Mouse (Mus musculus): Measurements from ENCODE around the gene Phactr1.
"Not testable (repeated sequence)": the region's sequence is repeated elsewhere in the genome, so short reads cannot be mapped to it uniquely, and the experiment has no call there.

Gene Phactr1

DNA sequence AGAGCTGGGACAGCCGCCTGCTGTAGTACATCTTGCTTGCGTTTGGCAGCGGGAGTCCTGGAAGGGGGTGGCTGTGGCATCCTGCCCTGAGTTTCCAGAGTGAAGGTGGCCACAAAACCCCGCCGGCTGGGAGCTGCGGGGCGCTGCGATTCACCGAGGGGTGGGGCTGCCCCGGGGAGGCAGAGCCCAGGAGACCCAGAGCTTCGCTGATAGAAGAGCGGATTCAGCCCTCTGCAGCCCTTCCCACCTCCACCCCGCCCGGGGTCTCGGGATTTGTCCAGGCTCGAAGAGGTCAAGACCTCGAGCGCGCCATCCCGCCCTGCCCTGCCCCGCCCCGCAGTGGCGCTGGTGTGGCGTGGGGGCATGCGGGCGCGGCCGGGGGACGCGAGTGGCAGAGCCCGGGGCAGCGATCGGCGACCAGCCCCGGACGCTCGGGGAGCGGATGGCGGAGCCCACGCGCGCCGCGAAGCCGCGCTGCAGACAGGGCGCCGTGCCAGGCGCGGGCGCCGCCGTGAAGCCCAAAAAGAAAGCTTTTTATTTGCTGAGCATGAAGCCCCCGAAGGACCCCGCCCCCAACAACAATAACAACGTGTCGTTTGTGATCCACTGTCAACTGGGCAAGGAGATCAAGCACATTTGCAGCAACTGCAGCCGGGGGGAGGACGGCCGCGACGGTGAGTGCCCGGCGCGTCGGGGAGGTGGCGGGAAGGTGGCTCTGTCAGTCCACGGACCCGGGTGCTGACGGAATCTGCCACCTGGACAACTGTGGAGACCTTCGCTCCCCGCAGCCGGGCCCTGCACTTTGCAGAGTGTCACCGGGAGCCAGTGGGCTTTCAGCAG lies 236.0 kb downstream of the Phactr1 start:
- DNase-seq (ENCODE audit: extremely low spot score, low read depth, low spot score): no peak

DNA sequence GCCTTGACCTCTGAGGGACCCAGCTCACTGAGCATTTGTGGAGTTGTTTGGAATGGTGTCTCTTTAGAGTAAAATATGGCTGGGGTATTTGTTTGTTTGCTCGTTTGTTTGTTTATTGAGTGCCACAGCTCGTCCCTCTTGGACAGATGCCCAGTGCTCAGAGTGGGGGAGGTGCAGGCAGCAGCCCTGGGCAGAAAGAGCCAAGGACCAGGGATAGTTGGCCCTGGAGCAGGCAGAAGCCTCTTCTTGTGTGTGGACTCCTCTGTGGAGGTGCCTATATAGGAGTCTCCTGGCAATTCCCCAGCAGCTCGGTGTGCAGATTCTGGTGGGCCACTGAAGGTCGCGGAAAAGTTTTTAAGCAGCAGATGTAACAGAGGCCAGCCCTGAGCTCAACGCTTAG lies 236.8 kb downstream of the Phactr1 start:
- no peak for DNase-seq (ENCODE audit: extremely low spot score, low read depth, low spot score)

DNA sequence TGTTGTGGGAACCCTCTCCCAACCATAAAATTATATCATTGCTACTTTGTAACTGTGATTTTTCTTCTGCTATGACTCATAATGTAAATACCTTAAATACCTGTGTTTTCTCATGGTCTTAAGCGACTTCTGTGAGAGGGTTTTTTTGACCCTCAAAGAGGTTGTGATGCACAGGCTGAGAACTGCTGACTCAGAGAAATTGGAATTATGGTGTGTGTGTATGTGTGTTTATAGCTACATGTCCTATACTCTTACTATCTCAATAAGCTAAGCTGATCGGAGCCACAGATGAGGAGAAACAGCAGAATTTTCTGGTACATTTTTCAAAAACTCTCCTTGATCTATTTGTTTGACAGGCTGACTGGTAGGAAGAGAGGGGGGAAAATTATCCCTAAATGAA lies 239.6 kb downstream of the Phactr1 start:
- no peak for DNase-seq (ENCODE audit: extremely low spot score, low read depth, low spot score)

DNA sequence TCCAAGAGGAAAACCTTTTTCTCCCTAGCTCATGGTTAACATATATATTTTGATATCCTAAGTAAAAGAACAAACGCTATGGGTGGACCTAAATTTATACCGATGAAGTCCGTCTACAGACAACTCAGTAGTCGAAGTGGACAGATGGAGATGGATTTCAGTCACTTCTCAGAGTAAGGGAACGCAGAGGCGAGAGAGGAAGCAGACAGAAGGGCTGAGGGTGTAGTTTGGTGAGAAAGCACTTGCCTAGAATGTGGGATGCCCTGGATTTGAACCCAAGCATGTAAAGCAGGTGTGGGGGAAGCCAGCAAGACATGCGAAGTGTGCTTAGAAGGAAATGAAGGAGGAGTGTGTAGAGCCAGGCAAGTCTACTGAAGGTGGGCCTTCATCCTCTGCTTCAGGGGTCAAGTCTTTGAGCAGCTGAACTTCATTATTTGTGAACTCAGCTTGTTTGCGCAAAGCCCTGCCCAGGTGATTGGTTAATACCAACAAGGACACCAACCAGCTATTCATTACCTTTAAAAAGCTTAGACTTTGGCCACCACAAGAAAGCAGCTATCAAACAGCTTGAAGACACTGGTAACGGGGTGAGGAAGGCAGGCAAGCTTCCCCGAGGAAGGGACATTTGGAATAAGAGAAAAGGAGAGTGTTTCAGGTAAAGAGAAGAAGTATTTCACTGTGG lies 241.5 kb downstream of the Phactr1 start:
- DNase-seq (ENCODE audit: extremely low spot score, low read depth, low spot score): no peak

DNA sequence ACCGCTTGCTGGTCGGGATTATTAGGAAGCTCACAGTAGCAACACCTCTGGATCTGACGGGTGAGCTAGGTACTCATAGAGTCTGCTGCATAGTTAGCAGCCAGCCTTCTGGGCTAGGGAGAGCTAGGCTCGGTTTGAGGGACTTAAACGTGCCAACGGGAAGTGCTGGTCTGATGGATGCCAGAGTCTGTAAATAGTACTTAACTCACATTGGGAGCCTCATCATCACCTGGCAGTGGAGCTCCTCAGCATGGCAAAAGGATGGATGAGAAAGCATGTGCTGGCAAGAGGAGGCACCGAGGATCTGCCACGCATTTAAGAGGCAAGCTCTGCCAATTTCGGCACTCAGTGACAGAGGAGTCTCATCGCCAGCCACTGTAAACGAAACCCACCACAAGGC lies 247.4 kb downstream of the Phactr1 start:
- no peak for DNase-seq (ENCODE audit: extremely low spot score, low read depth, low spot score)

DNA sequence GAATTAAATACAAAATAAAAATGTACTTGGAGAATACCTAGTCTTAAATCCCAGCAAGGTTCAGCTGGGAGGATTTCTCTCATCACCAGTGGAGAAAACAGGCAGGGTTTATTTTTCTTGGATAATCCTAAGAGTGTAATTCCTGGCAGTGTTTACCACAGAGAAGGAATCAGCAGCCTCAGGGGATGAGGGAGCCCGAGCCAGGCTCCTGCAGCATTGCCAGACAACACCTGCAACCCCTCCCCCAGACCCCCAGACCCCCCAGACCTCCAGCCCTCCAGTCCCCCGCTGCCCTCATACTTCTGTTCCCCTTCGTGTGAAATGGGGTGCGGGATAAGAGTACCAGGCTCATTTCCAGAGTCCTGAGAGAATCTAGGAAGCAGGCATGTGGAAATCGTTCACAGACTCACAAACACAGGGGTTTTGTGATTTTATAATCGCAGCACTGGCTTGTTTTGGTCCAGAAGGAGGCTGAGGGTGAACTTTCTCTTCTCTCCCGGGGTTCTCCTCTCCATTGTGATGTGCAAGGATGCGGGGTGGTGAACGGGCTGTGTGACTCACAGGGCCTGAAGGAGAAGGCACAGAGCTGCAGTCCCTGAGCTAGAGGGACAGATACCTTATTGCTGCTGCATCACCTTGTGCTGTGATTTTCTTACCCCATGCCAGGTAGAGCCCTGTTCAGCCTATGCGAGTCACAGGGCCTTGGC lies 249.3 kb downstream of the Phactr1 start:
- DNase-seq (ENCODE audit: extremely low spot score, low read depth, low spot score): no peak

DNA sequence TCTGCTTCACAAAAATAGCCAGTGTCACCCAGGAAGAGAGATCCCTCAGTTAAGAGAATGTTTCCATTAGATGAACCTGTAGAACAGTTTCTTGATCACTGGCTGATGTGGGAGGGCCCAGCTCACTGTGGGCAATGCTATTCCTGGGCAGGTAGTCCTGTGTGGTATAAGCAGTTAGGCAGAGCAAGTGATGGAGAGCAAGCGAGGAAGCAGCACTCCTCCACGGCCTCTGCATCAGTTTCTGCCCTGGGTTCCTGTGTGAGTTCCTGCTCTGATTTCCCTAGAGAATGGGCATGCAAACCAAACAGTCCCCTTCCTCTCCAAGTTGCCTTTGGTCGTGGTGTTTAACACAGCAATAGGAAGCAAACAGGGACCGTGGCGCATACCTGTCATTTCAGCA lies 251.6 kb downstream of the Phactr1 start:
- DNase-seq (ENCODE audit: extremely low spot score, low read depth, low spot score): no peak

DNA sequence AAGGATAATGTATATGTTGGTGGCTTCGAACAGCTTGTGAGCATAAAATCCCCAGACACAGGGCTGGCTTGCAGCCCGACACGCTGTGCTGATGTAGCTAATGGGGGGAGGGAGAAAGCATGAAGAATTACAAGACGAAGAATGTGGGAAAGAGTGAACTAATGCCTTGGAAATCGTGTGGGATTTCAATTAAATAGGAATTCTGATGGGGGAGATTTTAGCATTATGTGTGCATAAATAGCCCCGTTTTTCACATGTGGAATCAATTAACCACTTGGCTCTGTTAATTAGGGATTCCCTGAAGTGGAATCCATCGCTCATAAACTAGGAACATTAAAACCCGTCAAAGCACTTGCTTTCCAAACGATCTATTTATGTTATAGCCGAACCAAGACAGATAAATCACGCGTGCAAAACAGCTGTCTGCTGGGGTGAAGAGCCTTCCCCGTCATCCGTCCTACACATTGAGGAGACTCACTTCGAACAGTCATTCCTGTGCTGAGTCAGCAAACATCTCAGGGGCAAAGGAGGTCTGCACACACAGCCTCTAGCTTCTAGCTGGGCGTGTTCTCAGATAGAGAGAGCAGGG lies 254.2 kb downstream of the Phactr1 start:
- DNase-seq (ENCODE audit: extremely low spot score, low read depth, low spot score): peak; percentile 62

DNA sequence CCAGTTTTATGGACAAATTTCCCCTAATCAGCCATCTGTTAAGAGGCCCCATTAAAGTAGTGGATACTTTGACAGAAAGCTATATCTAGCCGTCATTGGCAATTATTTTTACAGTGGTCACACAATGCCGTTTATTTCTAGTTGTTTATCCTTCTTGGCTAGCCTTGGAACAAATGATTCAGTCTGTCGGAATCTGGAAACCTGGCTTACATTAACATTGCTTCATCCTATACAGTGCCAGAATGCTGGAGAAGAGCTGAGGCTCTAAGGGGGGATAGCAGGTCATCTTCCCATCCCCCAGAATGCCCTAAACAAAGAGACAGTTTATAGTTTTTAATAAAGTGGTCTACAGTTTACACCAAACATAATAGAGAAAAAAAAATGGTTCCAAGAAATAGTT lies 257.4 kb downstream of the Phactr1 start:
- DNase-seq (ENCODE audit: extremely low spot score, low read depth, low spot score): no peak

DNA sequence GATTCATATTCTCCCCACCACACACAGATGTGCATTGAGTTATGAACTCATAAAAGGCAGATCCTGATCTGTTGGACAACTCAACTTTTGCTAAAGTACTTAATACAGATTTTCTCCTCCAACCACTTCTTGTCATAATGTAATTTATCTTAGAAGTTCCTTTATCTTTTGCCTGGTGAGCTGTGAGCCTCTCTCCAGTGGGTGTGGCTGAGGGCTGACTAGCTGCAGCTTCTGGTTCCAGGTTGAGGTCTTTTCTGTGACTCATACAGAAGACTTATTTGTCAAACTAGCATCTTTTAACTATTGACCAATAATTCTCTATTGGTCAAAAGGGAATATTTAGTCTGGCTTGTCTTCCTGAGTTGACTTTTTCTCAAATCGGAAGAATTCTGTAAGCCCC lies 257.9 kb downstream of the Phactr1 start:
- DNase-seq (ENCODE audit: extremely low spot score, low read depth, low spot score): no peak

DNA sequence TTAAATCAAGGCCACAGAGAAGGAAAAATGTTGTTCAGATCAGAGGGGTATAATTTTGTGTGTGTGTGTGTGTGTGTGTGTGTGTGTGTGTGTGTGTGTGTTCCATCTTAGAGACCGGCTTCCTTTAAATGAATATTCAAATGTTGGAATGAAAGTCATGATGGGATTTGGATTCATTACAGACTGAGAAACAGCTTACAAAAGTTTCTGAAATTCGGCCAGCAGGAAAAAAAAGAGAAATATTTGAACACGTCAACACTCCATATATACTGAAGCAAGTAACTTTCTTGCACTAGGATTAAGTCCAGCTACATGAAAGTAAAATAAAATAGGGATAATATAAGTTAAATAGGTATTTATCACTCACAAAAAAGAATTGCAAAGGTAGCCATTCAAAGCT lies 259.8 kb downstream of the Phactr1 start:
- no peak for DNase-seq (ENCODE audit: extremely low spot score, low read depth, low spot score)

DNA sequence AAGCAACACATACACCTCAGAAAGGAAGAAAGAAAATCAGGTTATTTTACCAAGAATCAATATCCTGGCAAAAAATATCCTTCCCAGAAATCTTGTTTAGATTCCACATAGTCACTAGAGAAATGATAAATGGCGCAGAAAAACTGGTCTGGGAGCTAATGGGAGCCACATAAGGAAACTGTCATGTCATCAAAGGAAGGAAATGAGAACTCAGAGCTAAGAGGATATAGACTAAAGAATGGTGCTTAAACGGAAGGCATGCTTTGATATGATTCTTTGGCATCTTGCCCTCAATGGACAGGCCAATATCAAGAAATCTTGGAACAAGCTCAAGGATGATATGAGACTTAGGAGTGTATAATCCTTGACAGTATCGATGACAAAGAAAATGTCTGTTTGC lies 263.7 kb downstream of the Phactr1 start:
- DNase-seq (ENCODE audit: extremely low spot score, low read depth, low spot score): no peak

DNA sequence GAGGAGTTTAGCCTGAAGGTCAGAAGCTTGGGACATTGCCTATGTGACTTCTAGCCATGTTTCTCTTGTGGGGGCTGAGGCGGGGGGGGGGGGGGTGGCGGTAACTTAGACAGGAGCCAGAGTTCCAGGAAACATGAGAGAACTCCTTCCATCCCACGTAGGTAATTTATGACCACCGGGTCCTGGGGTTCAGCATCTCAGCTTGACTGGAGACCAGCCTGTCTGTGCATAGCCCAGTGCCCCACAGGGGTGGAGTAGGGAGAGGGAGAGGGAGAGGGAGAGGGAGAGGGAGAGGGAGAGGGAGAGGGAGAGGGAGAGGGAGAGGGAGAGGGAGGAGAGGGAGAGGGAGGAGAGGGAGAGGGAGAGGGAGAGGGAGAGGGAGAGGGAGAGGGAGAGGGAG lies 264.8 kb downstream of the Phactr1 start:
- not testable (repeated sequence) for DNase-seq (ENCODE audit: extremely low spot score, low read depth, low spot score)

DNA sequence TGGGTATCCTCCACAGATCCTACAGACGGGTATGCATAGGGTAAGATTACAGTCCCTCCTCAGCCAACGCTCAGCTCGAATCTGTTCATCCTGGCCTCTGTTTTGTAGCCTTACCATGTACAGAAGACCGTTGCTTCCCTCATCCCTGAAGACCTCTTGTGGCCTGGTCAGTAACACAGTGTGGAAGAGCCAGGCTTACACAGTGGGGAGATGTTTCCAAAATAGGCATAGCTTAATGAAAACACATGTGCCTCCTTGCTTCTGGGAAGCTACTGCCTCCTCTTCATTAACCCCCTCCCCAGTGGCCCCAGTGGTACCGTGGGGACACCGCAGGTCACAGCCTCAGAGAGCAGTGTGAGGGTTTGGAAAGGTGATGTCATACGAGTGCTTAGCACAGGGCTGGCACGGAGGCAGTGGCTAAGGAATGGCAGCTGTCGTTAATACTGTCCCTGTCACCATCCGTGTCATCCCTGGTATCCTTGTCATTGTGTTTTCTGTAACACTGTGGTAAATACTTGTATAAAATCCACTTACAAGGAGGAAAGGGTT lies 268.4 kb downstream of the Phactr1 start:
- no peak for DNase-seq (ENCODE audit: extremely low spot score, low read depth, low spot score)

DNA sequence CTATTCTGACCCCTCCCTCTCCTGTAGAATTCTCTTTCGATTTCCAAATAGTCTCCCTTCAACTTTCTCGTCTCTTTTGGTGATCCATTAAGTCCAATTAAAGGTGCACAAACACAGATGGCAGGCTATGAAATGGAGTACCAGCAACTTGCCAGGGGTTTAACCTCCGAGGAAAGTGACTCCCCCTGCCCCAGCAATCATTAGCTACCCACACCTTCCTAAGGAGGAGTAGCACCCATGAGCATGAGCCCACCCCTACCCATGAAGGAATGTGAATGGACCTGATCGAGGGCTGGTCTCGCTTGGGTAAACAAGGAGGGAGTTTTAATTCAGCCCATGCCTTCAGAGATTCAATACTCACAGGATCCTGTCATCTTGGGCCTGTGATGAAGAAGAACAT lies 268.9 kb downstream of the Phactr1 start:
- DNase-seq (ENCODE audit: extremely low spot score, low read depth, low spot score): no peak

DNA sequence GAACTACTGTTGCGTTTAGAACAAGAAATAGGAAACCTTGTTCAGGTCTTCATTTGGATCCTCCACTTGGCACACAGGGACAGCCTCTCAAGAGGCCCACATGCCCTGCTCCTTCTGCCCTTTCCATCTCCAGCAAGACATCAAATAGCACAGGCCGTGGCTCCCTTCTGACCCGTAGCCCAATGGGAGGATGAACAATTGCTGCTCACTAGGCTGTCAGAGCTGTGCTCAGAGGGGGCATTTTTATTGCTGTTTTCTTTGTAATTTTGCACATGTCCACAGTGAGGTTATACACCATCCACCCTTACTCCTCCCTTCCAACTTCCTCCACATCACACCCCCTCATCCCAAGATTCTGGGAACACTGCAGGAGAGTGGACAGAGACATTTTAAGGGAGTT lies 269.6 kb downstream of the Phactr1 start:
- DNase-seq (ENCODE audit: extremely low spot score, low read depth, low spot score): no peak

DNA sequence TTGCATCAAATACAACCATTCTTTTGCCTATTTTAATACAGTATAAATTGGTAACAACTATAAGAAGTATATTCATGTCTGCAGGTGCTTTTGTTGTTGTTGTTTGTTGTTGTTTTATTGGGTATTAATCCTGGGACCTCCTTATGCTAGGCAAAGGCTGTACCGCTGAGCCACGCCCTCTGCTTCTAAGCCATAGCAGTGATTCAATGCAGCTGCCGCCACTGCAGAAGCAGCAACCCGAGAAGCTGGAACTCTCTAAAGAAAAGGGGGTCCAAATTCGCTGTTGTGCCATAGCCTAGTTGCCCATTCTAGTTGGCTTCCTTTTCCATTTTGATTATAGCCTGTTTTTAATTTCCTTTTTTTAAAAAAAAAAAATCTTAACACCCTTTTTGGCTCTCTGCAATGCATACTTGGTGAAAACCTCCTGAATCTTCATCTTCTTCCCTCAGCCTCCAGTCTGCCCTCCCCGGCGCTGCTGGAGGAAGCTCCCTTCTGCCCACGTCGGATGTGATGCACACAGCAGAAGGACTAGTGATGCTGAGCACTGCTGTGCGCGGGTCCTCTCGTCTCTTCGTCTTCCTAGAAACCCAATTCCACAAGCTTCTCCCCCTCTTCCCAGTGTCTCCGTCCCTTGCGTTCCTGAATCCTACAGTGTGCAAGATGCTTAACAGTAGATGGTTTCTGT lies 271.8 kb downstream of the Phactr1 start:
- DNase-seq (ENCODE audit: extremely low spot score, low read depth, low spot score): no peak

DNA sequence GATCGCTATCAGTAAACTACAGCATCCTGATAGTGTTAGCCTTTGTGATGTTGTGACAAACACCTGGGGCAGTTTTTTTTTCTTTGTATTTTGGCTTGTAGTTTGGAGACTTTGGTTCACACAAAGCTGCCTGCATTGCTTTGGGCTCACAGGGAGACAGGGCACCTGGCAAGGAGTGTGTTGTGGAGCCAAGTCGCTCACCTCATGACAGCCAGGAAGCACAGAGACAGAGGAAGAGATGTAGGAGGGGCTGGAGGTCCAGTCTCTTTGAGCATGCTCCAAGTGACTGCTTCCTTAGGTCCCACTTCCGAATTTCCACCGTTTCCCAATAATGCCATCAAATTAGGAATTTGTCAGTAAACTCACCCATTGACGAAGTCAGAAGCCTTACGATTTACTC lies 272.6 kb downstream of the Phactr1 start:
- no peak for DNase-seq (ENCODE audit: extremely low spot score, low read depth, low spot score)

DNA sequence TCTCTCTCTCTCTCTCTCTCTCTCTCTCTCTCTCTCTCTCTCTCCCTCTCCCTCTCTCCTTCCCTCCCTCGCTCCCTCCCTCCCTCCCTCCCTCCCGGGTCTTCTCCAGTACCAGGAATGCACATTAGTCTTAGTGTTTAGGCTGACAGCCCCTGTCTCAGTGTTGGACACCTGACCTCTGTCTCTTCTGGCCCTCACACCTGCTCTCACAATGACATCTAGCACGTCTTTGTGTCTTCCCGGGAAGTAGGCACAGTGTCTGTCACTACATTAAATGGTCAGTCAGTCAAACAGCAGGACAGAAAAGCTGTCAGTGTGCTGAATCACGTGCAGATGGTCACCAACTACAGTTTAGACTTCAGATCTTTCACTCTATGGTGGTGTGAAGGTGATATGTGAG lies 273.7 kb downstream of the Phactr1 start:
- no peak for DNase-seq (ENCODE audit: extremely low spot score, low read depth, low spot score)

DNA sequence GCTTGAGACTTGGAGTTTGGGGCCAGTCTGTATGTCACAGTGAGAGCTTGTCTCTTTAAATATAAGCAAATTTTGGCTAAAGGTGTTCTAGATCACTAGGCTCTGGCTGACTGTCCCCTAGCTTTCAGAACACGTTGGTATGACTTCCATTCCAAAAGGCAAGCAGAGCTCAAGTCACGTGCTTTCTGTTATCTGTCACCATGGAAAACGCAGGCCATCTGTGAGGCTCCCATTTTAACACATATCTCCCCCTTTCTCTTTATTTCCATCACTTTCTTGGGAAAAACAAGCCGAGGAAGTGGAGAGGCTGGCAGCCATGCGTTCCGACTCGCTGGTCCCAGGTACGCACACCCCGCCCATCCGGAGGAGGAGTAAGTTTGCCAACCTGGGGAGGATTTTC lies 275.9 kb downstream of the Phactr1 start:
- DNase-seq (ENCODE audit: extremely low spot score, low read depth, low spot score): no peak

DNA sequence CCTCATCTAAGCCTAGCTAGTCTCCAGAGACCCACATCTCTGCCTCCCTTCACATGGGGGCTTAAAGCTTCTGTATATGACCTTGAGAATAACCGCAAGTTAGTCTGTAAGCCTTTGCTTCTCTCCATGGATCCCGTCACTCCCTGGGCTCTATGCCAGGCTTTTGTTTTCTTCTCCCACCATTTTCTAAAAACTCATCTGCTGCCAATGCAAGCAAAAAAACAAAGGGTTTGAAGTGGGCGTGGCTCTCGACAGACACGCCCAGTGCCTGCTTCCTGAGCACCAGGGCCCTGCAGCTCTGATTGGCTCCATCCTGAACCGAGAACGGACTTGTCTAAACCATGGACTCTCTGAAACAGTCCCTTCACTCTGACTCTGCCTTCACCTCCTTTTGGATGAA lies 277.4 kb downstream of the Phactr1 start:
- DNase-seq (ENCODE audit: extremely low spot score, low read depth, low spot score): no peak

Data from hindlimb bud, embryonic 11.5 days (tissue).